Mouse (Mus musculus) mouse trophoblast stem cell (cell line): ENCODE results near the gene Tgm1.
"Not testable (repeated sequence)": the region's sequence is repeated elsewhere in the genome, so short reads cannot be mapped to it uniquely, and the experiment has no call there.

Experiments
- in situ Hi-C, 2 experiments: fragments of 300-500 bp; cut with MseI, MboI; formaldehyde crosslinking; loops; 2 replicates in 1 of 2; 3 replicates in 1 of 2; pipeline ENCODE4 v1.15.1; 2025

Gene Tgm1

GRCm38 (mm10) chr14:55713729-55714122, at the start of gene Tgm1:
TSS of gene Tgm1 (minus strand) at chr14:55713926.
- in situ Hi-C loops = no loop called here

GRCm38 (mm10) chr14:55763166-55763565, 49.4 kb upstream of the Tgm1 start:
- in situ Hi-C loops = no loop called here

GRCm38 (mm10) chr14:55762001-55762821, 48.5 kb upstream of the Tgm1 start:
- in situ Hi-C loops = no loop called here

- in situ Hi-C loops = no loop called here
Observed at GRCm38 (mm10) chr14:55761163-55761562, 47.4 kb upstream of the Tgm1 start, which contains the start of gene Ltb4r2. TSS of gene Ltb4r2 (plus strand) at chr14:55761428.

GRCm38 (mm10) chr14:55760156-55760555, 46.4 kb upstream of the Tgm1 start:
- in situ Hi-C loops = not testable (repeated sequence)

GRCm38 (mm10) chr14:55758363-55758784, 44.6 kb upstream of the Tgm1 start, which contains the start of gene Cideb:
TSS of gene Cideb (minus strand) at chr14:55758458.
- in situ Hi-C loops = no loop called here

GRCm38 (mm10) chr14:55757566-55757965, 43.8 kb upstream of the Tgm1 start:
- in situ Hi-C loops = no loop called here

- in situ Hi-C loops = no loop called here
Observed at GRCm38 (mm10) chr14:55747051-55747847, 33.5 kb upstream of the Tgm1 start.

- in situ Hi-C loops = no loop called here
Observed at GRCm38 (mm10) chr14:55745861-55746237, 32.1 kb upstream of the Tgm1 start.

- in situ Hi-C loops = no loop called here
Observed at GRCm38 (mm10) chr14:55745180-55745860, 31.6 kb upstream of the Tgm1 start, which contains the start of the genes Dhrs1 and Nop9. TSS of gene Dhrs1 (minus strand) at chr14:55745690. TSS of gene Nop9 (plus strand) at chr14:55745693.

GRCm38 (mm10) chr14:55743711-55744110, 30.0 kb upstream of the Tgm1 start:
- in situ Hi-C loops = loop anchor here (5.0 kb wide), 1 partner anchor 61 kb away; the partner anchor contains the start of gene Tinf2 (in 2 of the 2)

- in situ Hi-C loops = no loop called here
Observed at GRCm38 (mm10) chr14:55737086-55737687, 23.5 kb upstream of the Tgm1 start.

GRCm38 (mm10) chr14:55735758-55736157, 22.0 kb upstream of the Tgm1 start:
- in situ Hi-C loops = no loop called here

GRCm38 (mm10) chr14:55735334-55735733, 21.6 kb upstream of the Tgm1 start:
- in situ Hi-C loops = no loop called here

- in situ Hi-C loops = no loop called here
Observed at GRCm38 (mm10) chr14:55734869-55735268, 21.1 kb upstream of the Tgm1 start.

GRCm38 (mm10) chr14:55733889-55734288, 20.2 kb upstream of the Tgm1 start:
- in situ Hi-C loops = no loop called here

GRCm38 (mm10) chr14:55730531-55731032, 16.9 kb upstream of the Tgm1 start:
- in situ Hi-C loops = no loop called here

GRCm38 (mm10) chr14:55730116-55730515, 16.4 kb upstream of the Tgm1 start:
- in situ Hi-C loops = no loop called here

GRCm38 (mm10) chr14:55727889-55728685, 14.4 kb upstream of the Tgm1 start:
- in situ Hi-C loops = no loop called here

GRCm38 (mm10) chr14:55726261-55726660, 12.5 kb upstream of the Tgm1 start:
- in situ Hi-C loops = no loop called here
